Comparison of ENCODE assay signal across 24 mouse cellular contexts in the genomic region with DNA sequence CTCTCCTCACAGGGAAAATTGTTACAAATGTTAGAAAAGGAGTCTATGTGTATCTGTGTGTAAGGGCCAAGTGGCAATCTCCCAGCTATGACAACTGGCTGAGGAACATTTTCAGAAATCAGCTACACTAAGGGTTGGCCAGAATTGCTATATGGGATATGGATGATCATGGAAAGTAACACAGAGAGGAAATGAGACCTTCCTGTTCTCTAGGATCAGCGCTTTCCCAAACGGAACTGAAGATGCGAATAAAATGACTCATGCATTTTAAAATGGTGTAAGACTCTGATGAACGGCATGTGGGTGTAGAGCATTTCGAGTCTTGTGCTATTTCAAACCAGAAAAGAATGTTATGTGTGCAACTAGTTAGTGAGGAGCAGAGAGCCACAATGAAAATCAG.
DNase-seq lines count a peak whose midpoint lies in the region; TF ChIP-seq lines count a peak whose summit lies in the region.
"Had no signal": no experiment of that assay in that cellular context is flagged by ENCODE, and none has a peak within 500 bp of the region (broad histone marks: within the 10 kb centered on the region; RNA-seq: fewer than 3 reads in every experiment).

No protein-coding gene starts in this region.

- peak in 1 of 2 experiments; percentile 11 for DNase-seq in layer of hippocampus, adult 2 months (ENCODE audit: low spot score in 2 of 2)
- DNase-seq in layer of hippocampus, adult 9-10 months (ENCODE audit: low spot score), result no peak
- peak; percentile 16 for DNase-seq in right cerebral cortex, postnatal 25 days
- DNase-seq in right cerebral cortex, postnatal 14 days, result no peak
- peak; percentile 20 to 85 for DNase-seq in left cerebral cortex, postnatal 25 days (ENCODE audit: low spot score in 2 of 2)
- no peak for DNase-seq in adrenal gland, postnatal 25 days
- DNase-seq: adrenal gland, postnatal 36 days; B cell, adult 2 months; cerebellum, adult 2 months; cerebellum, postnatal 14 days; forebrain, postnatal 0 days; gastrocnemius, postnatal 10 days; heart, postnatal 14 days; kidney, adult 11 months; kidney, postnatal 25 days; liver, postnatal 0 days; lung, postnatal 36 days; spleen, adult 18-20 months; thymus, adult 18-20 months; thymus, postnatal 4 days had no signal

- H3K27ac ChIP-seq in layer of hippocampus, adult 2 months, result peak overlapping the region; percentile 7
- H3K27ac ChIP-seq: hindbrain, embryonic 10.5 days; hindbrain, embryonic 15.5 days; liver, embryonic 12.5 days had no signal

- no peak overlapping the region for H3K4me3 ChIP-seq in layer of hippocampus, adult 2 months
- H3K4me3 ChIP-seq: erythroblast, embryonic 14.5 days; hindbrain, embryonic 10.5 days; hindbrain, embryonic 15.5 days; liver, embryonic 12.5 days had no signal

- intact Hi-C loops in left cerebral cortex, postnatal 25 days (cut with DNase I), result no loop called here

- no peak for TF ChIP-seq CTCF in layer of hippocampus, adult 2 months (conservative IDR thresholded peaks at IDR 0.05)

Comparison
In these comparisons a context has a peak if more than half of its experiments do, and no peak if none do; other contexts are left out.
1. DNase-seq: peak in right cerebral cortex, postnatal 25 days (single experiment) and left cerebral cortex, postnatal 25 days (2 of 2); none in layer of hippocampus, adult 9-10 months (single experiment), right cerebral cortex, postnatal 14 days (single experiment) and adrenal gland, postnatal 25 days (single experiment).